ENCODE assay signal across 23 mouse cellular contexts in genomic region chr13:24130741-24131140, GRCm38 (mm10).
DNase-seq lines count a peak whose midpoint lies in the region; ATAC-seq lines count a peak whose summit lies in the region.
"Had no signal": no experiment of that assay in that cellular context is flagged by ENCODE, and none has a peak within 500 bp of the region (broad histone marks: within the 10 kb centered on the region; RNA-seq: fewer than 3 reads in every experiment).

No protein-coding gene starts in this region.

- ATAC-seq in erythroblast, adult 5-6 weeks (replicated peaks; ENCODE audit: low FRiP score, poor library complexity, severe bottlenecking), result 0 out of 2 replicates have a peak, but pooled peaks have one; percentile 34
- ATAC-seq in erythroid progenitor cell, adult 5-6 weeks (replicated peaks; ENCODE audit: low FRiP score, poor library complexity, severe bottlenecking), result 0 out of 2 replicates have a peak, but pooled peaks have one; percentile 35
- no peak for ATAC-seq in midbrain, embryonic 14.5 days (ENCODE audit: low FRiP score, low TSS enrichment)
- ATAC-seq: forebrain, embryonic 14.5 days; forebrain, embryonic 16.5 days had no signal

- H3K27me3 ChIP-seq in heart, embryonic 10.5 days (ENCODE audit: insufficient read depth, poor library complexity, severe bottlenecking), result peaks cover 56% of the 10 kb centered on the region
- no peaks in the 10 kb centered on the region for H3K27me3 ChIP-seq in midbrain, embryonic 14.5 days (ENCODE audit: control insufficient read depth, insufficient read depth, low read length)
- H3K27me3 ChIP-seq: embryonic facial prominence, embryonic 13.5 days; embryonic facial prominence, embryonic 15.5 days; forebrain, embryonic 12.5 days had no signal

- H3K27ac ChIP-seq in heart, embryonic 10.5 days, result no peak overlapping the region
- H3K27ac ChIP-seq in midbrain, embryonic 14.5 days (replicated peaks; ENCODE audit: low read depth, low read length), result no peak overlapping the region
- H3K27ac ChIP-seq: embryonic facial prominence, embryonic 13.5 days; embryonic facial prominence, embryonic 15.5 days; forebrain, embryonic 10.5 days; forebrain, embryonic 12.5 days had no signal

- peak; percentile 35 for DNase-seq in heart, embryonic 10.5 days (ENCODE audit: low spot score)
- no peak for DNase-seq in heart, postnatal 10 days
- peak; percentile 49 to 56 for DNase-seq in lung, adult 18-20 months
- no peak for DNase-seq in lung, postnatal 14 days
- DNase-seq in midbrain, embryonic 14.5 days, result no peak
- DNase-seq: adrenal gland, adult 2 months; adrenal gland, postnatal 10 days; adrenal gland, postnatal 25 days; cerebellum, adult 11 months; cerebellum, adult 18-20 months; cerebellum, adult 8-10 months; cerebellum, adult 9-11 months; cerebellum, postnatal 14 days; cerebellum, postnatal 36 days; embryo, embryonic 11 days had no signal

- WGBS in heart, embryonic 10.5 days, result 74% methylated on average over 2 of the region's 2 CpGs
- 98% methylated on average over 2 of the region's 2 CpGs for WGBS in midbrain, embryonic 14.5 days

- H3K9me3 ChIP-seq in heart, embryonic 10.5 days, result no peaks in the 10 kb centered on the region
- H3K9me3 ChIP-seq in midbrain, embryonic 14.5 days (ENCODE audit: control insufficient read depth, low read length), result no peaks in the 10 kb centered on the region
- H3K9me3 ChIP-seq: embryonic facial prominence, embryonic 13.5 days; embryonic facial prominence, embryonic 15.5 days; forebrain, embryonic 10.5 days; forebrain, embryonic 12.5 days had no signal

- H3K4me2 ChIP-seq in midbrain, embryonic 14.5 days (ENCODE audit: low read length), result no peak overlapping the region
- H3K4me2 ChIP-seq: embryonic facial prominence, embryonic 13.5 days; embryonic facial prominence, embryonic 15.5 days; forebrain, embryonic 12.5 days had no signal

- peaks cover 9% of the 10 kb centered on the region; the same call in 1 of the 2 replicates for H3K4me1 ChIP-seq in heart, embryonic 10.5 days
- H3K4me1 ChIP-seq in midbrain, embryonic 14.5 days (ENCODE audit: control insufficient read depth, insufficient read depth, low read length), result 0 out of 2 replicates have a peak, but pooled peaks cover 6% of the 10 kb centered on the region

- no peak overlapping the region for H3K4me3 ChIP-seq in heart, embryonic 10.5 days
- H3K4me3 ChIP-seq in midbrain, embryonic 14.5 days (replicated peaks; ENCODE audit: low read depth, low read length), result no peak overlapping the region
- H3K4me3 ChIP-seq: embryonic facial prominence, embryonic 13.5 days; embryonic facial prominence, embryonic 15.5 days; forebrain, embryonic 10.5 days; forebrain, embryonic 12.5 days had no signal

- H3K9ac ChIP-seq in midbrain, embryonic 14.5 days (replicated peaks; ENCODE audit: low read length), result no peak overlapping the region
- H3K9ac ChIP-seq: embryonic facial prominence, embryonic 13.5 days; embryonic facial prominence, embryonic 15.5 days; forebrain, embryonic 12.5 days had no signal

- H3K36me3 ChIP-seq in heart, embryonic 10.5 days, result no peaks in the 10 kb centered on the region
- no peaks in the 10 kb centered on the region for H3K36me3 ChIP-seq in midbrain, embryonic 14.5 days (ENCODE audit: control insufficient read depth, insufficient read depth, low read length)
- H3K36me3 ChIP-seq: embryonic facial prominence, embryonic 13.5 days; embryonic facial prominence, embryonic 15.5 days; forebrain, embryonic 10.5 days; forebrain, embryonic 12.5 days had no signal

- intact Hi-C loops in heart, postnatal 10 days (cut with DNase I), result no loop called here

Comparison
In these comparisons a context has a peak if more than half of its experiments do, and no peak if none do; other contexts are left out.
1. DNase-seq: peak in heart, embryonic 10.5 days (single experiment) and lung, adult 18-20 months (2 of 2); none in heart, postnatal 10 days (0 of 2), lung, postnatal 14 days (single experiment) and midbrain, embryonic 14.5 days (single experiment).